Mouse (Mus musculus) right cerebral cortex, adult 18-20 months (tissue): Measurements from ENCODE around the gene Hemk1.
A peak's percentile ranks its signal among the peaks of the same experiment; 100 is the strongest.

Experiments used
- DNase-seq: peaks from one replicate; pipeline ENCODE4 v3.0.0; 2022; ENCODE audit warnings: mixed read lengths

Hemk1 gene

DNA sequence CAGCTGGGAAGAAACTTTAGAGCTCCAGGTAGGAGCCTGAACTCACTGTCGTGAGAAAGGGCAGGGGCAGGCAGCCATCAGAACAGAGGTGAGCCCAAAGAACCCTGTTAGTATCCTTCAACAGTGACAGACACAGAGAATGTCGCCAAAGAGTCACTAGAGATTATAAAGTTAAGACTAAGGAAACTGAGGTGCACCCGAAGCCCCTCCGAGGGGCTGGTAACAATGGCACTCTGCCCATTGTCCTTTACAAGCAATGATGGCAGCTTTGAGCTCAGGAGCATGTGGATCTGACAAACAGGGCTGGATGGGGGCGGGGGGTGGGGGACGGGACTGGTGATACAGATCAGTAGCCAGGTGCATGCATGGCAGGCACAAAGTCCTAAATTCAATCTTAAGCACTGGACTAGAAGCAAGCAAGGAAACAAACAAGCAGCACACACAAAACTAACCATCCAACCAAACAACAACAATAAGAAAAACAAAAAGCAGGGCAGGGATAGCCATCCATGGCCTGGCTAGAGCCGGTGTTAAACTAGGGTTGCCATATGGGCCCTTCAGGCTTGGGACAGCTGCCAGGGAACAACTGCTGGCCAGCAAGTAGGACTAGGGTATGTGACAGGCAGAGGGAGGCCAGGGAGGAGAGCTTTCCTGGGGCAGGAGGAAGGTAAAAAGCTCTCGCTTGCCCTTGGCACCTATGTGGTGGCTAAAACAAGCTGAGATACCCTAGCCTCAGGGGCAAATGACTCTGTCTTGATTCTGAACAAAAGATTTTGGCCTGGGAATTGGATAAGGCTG is 5.2 kb upstream of the Hemk1 start:
- no peak for DNase-seq

GRCm38 (mm10) chr9:107342201-107342709 is 4.1 kb upstream of the Hemk1 start:
- DNase-seq = no peak

DNA sequence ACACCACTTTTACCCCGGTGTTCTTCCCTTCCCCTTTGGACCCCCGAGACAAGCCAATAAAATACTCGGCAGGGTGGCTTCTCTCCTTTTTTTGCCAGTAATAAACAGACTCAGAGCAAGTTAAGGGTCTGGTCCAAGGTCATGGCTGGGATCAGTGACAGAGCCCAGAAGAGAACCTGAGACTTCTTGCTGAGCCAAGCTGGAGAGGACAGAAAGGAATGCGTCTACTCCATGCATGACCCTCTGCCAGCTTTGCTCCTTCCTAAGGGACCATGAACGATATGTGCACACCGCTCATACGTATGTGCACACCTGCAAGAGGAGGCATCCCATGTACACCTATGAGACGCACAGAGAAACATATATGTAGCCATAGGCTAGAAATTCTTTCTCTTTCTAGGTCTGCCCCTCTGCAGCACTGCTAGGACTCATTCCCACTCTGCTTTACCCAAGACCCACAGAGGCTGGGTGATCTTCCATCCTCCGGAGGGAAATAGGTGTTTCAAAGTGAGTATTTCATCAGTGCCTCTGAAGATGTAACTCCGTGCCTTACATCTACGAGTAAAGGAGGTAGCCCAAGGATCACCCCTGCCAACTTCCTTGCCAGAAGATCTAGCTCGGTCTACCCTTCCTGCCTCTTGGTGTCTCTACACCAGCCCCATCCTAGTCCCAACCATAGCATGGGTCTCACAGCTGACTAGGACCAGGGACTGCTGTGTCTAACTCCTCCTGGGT is 2.9 kb upstream of the Hemk1 start:
- DNase-seq = no peak

GRCm38 (mm10) chr9:107340267-107340859 is 2.2 kb upstream of the Hemk1 start, which contains the start of gene 6430571L13Rik:
Gene 6430571L13Rik, plus strand, starts transcription at chr9:107340602.
- peak; percentile 94 for DNase-seq

GRCm38 (mm10) chr9:107336386-107336785 is 1.8 kb downstream of the Hemk1 start:
- DNase-seq = no peak

DNA sequence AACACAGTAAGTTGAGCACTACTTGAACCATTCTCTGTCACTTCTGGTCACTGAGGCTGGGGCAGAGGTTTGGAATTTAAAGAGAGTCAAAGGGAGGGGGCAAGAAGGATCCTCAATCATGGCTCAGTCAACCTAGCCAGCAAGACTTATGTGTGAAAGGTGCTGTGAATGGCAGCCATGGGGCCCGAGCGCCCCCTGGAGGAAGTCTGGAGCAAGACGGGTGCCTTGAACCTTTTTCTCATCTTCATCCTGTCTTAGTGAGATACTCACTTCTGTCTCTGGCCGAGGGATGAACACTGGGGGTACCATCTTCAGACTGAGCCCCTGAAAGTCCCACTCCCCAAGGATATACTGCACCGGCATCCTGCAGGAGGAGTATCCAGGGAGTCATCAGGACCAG is 2.2 kb downstream of the Hemk1 start:
- DNase-seq = peak; percentile 67

DNA sequence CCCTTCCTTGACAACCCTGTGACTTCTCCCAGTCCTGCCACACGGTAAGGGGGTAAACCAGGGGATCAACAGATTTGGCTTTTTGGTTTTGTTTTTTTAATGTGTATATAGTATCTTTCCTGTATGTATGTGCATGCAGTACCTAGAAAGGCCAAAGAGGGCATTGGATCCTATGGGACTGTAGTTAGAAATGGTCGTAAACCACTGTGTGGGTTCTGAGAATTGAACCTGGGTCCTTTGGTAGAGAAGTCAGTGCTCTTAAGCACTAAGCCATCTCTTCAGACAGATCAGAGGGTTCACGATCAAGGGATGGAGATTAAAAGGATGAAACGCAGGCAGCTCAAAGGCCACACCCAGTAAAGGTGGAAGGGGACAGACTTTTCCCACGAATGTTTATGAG is 3.1 kb downstream of the Hemk1 start:
- no peak for DNase-seq

DNA sequence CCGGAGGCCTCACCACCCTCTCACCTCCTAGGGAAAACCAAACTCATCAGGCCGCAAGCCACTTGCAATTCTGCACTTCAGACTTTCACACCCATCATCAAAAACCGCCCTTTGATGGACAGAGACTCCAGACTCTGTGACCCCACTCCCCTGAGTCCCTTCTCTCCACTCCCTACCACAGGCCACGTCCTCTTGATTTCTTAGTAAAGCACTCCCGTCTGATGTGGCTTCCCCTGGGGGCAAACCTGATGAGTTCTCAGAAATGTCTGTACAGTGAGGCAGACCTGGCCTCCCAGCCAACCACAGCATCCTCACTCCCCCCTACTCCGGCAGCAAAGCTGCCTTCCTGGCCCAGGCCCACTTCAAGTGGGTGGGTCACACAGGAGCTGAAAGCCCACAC is 3.8 kb downstream of the Hemk1 start:
- no peak for DNase-seq

DNA sequence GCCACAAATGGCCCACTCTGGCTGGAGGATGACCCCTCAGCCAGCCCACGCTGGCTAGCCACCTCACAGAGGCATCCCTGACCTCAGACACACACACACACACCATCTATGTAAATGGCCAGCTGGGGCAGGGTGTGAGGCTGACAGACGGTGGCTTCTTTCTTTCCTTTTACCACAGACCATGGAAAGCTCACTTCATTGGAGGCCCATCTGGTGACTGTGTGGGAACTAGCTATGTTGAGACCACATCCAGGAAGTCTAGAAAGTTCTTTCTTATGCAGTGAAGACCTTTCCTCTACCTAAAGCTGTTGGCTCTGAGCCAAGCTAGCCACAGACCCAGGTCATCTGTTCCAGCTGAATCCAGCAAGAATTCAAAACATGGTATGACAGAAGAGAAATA is 4.5 kb downstream of the Hemk1 start:
- no peak for DNase-seq

GRCm38 (mm10) chr9:107330791-107331190 is 7.4 kb downstream of the Hemk1 start:
- no peak for DNase-seq

GRCm38 (mm10) chr9:107327879-107328620 is 10.1 kb downstream of the Hemk1 start:
- no peak for DNase-seq

- DNase-seq = no peak
Observed at GRCm38 (mm10) chr9:107325904-107326303, 12.2 kb downstream of the Hemk1 start.

DNA sequence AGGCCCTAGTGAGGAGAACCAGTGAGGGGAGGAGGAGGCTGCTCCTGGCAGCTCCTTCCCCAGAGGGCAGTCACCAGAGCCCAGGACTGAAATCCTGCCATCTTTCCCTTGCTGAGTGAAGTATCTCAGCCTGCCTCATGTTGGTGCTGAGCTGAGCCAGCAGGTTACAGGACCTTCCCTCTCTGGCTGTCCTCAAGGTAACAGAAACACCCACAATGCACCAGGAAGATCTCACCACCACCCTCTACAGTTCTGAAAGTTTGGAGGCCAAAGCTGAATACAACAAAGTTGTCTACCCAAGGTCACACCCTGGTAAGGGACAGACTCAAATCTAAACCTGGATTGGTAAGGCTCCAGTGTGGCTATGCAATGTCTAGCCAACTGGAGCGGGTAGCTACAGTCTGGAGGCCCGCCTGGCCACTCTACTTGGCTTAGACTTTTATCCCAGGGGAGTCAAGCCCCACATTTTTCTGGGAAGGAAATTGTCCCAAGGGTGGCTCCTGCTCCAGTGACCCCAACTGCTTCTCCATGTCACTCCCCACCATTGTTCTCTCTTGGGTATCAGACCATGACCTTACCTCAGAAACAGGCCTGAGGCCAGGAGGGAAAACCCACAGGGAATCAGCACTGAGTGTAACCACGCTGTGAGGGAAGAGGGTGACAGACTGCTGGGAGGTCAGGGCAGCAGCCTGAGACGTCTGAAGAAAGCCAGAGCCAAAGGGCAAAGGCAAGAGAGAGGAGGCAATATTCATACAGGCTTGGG is 13.2 kb downstream of the Hemk1 start:
- DNase-seq = no peak

GRCm38 (mm10) chr9:107323558-107323957 is 14.6 kb downstream of the Hemk1 start:
- no peak for DNase-seq

DNA sequence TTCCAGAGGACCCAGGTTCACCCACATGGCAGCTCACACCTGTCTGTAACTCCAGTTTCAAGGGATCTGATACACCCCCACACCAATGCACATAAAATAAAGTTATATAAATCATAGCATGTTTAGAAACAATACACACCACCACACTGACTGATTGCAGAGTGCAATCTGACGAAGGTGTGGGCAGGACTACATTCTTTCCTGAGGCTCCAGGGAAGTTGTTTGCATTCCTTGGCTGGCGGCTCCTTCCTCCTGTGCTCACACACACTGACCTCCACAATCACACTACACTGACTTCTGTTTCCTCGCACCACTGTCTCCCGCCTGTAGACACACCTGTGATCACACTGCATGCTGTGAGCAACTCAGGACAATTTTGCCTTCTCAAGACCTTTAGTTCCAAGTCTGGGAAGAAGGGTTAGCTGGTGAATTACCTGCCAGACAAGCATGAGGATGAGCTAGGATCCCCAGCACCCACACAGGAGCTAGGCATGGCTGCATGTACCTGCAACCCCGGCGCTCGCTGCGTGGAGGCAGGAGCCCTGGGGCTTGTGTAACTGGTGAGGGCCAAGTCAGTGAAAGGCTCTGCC is 15.6 kb downstream of the Hemk1 start:
- no peak for DNase-seq

DNA sequence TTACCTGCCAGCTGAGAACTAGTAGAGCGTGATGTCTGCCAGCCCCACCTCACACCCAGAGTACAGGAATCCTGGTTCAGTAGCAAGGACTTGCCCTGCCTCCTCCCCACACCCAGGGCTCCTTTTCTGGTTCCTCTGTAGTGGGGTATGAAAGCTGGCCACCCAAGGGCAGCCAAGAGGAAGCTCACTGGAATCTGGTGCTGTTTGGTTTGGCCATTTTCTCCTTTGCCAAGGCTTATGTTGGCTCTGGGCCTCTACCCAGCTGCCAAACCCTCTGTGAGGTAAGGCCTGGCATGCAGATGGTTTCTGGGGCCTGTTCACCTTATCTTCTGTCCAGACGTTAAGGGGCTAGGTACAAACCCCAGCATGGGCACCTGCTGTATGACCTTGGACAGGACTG is 22.4 kb downstream of the Hemk1 start:
- DNase-seq = no peak

DNA sequence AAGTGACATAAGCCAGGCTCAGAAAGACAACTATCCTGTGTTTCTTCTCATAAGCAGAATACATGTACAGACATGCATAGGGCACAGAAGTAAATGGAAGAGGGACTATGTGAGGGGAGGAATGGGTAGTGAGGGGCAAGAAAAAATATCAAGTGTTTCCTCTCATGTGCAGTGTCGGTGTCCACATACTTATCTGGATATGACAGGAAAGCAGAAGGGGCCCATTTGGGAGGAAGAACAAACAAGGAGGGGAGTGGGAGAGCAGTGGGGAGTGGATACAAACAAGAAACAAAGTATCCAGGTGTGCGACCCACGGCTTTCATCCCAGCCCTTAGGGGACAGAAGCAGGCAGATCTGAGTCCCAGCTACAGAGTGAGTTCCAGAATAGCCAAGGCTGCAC is 24.2 kb downstream of the Hemk1 start:
- DNase-seq = no peak

DNA sequence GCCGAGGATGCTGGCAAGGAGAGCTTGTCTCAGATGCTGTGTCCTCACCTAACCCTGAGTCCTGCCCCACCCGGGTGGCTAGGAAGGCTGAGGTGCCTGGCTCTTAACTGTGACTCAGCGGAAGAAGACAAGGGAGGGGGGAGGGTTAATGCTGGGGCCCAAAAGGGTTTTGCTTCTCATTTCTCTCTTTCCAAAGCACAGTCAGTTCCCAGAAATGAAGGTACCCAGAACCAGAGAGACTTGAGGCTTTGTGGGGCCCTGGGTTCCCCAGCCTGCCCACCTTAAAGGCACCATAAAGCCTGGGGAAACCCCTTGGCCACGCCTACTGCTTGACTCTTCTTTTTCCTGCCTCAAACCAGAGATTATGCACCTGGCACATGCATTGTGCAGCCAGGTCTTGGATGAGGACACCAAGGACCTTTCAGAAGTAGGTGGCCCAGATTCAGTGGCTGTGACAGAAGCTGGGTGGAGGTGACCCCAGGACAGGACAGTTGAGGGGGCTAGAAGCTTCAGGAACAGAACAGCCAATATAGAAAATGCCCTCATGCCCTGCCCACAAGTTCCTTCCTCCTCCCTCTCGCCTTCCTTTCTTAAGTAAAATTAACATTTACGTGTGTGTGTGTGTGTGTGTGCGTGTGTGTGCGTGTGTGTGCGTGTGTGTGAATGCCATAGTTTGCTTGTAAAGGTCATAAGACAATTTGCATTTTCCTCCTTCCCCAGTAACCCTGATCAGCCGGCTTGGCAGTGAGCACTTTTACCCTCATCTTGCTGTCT is 25.2 kb downstream of the Hemk1 start:
- no peak for DNase-seq

GRCm38 (mm10) chr9:107309600-107309999 is 28.6 kb downstream of the Hemk1 start:
- no peak for DNase-seq

- DNase-seq = no peak
Observed at GRCm38 (mm10) chr9:107309171-107309570, 29.0 kb downstream of the Hemk1 start.
